Mouse (Mus musculus) forebrain, embryonic 14.5 days (tissue): ENCODE measurements around the gene Stat6. TPM values are rescaled to one million over a fixed set of nuclear protein-coding genes. Genes with fewer than 3 reads are reported as not detected.

Source experiments
- ATAC-seq: fragments of 200-750 bp; cut with Nextera tagmentation; 2 replicates; pipeline ENCODE4 v1.8.0; 2017; ENCODE audit warnings: mild to moderate bottlenecking, moderate library complexity
- DNase-seq: peaks from one replicate; pipeline ENCODE4 v3.0.0-alpha.2; 2015; ENCODE audit warnings: low spot score
- H3K27ac ChIP-seq: fragments of 300-500 bp; sonication (generic); 2 replicates; pipeline ENCODE4 v1.5.1; 2014; ENCODE audit warnings: low read depth, mild to moderate bottlenecking, control low read depth, low read length, moderate library complexity
- H3K27me3 ChIP-seq: fragments of 300-500 bp; sonication (generic); replicated peaks from 2 replicates; pipeline ENCODE4 v1.6.1; 2014; ENCODE audit warnings: low read length, control low read depth, mixed read lengths; ENCODE audit not compliant: control insufficient read depth, insufficient read depth
- H3K36me3 ChIP-seq: fragments of 300-500 bp; sonication (generic); 2 replicates; pipeline ENCODE4 v1.6.1; 2014; ENCODE audit warnings: low read length, control low read depth; ENCODE audit not compliant: control insufficient read depth, insufficient read depth
- H3K4me1 ChIP-seq: fragments of 300-500 bp; sonication (generic); 2 replicates; pipeline ENCODE4 v1.6.1; 2014; ENCODE audit warnings: antibody characterized with exemption, low read length, control low read depth; ENCODE audit not compliant: control insufficient read depth, insufficient read depth
- H3K4me2 ChIP-seq: fragments of 300-500 bp; sonication (generic); 2 replicates; pipeline ENCODE4 v1.6.1; 2014; ENCODE audit warnings: mild to moderate bottlenecking, control low read depth, low read length
- H3K4me3 ChIP-seq: fragments of 300-500 bp; sonication (generic); 2 replicates; pipeline ENCODE4 v1.5.1; 2014; ENCODE audit warnings: low read depth, low read length, control low read depth
- H3K9ac ChIP-seq: fragments of 300-500 bp; sonication (generic); 2 replicates; pipeline ENCODE4 v1.6.1; 2014; ENCODE audit warnings: mild to moderate bottlenecking, low read length, control low read depth, moderate library complexity
- H3K9me3 ChIP-seq: fragments of 300-500 bp; sonication (generic); replicated peaks from 2 replicates; pipeline ENCODE4 v1.6.1; 2016; ENCODE audit warnings: low read length, control low read depth, mixed read lengths; ENCODE audit not compliant: control insufficient read depth
- WGBS: fragments of 180-500 bp; shearing (Covaris S2); extraction: QIAGEN DNeasy Blood & Tissue Kit; methylation state at CpG from one replicate; pipeline ENCODE4 v1.1.7; 2014; 5-methylcytosine and 5-hydroxymethylcytosine counted together
- polyA plus RNA-seq: library from polyadenylated mRNA; unstranded; fragments of >200 nt; fragmentation: Nextera tagmentation; extraction: Ambion mirVana; gene quantifications from 2 replicates; pipeline ENCODE4 v1.2.1, GENCODE M21; 2014

The Stat6 gene
- polyA plus RNA-seq, 1 experiment from 2014 or later: 3.4 TPM

DNA sequence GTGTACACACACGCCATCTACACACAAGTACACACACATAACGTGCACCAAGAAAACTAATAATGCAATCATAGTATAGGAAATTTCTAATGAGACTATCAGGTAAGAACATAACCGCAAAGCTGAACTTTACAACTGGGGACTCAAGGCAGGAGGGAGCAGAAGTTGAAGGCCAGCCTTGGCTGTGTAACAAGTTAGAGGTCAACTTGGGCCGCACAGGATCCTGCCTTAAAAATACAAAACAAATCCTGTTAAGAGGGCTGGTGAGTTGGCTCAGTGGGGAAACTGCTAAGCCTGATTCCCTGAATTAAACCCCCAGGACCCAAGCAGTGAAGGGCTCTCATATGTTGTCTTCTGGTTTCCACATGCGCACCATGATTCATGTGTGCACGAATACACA lies 40.6 kb upstream of the Stat6 start:
- no peaks in the 10 kb centered on the region for H3K27me3 ChIP-seq
- no peaks in the 10 kb centered on the region for H3K4me1 ChIP-seq
- no peak for ATAC-seq
- H3K36me3 ChIP-seq: peaks cover 83% of the 10 kb centered on the region
- no peak overlapping the region for H3K4me3 ChIP-seq
- no peak overlapping the region for H3K9ac ChIP-seq
- H3K27ac ChIP-seq: no peak overlapping the region
- WGBS: 97% methylated on average over 6 of the region's 6 CpGs
- no peak overlapping the region for H3K4me2 ChIP-seq
- no peak for DNase-seq
- H3K9me3 ChIP-seq: no peaks in the 10 kb centered on the region

DNA sequence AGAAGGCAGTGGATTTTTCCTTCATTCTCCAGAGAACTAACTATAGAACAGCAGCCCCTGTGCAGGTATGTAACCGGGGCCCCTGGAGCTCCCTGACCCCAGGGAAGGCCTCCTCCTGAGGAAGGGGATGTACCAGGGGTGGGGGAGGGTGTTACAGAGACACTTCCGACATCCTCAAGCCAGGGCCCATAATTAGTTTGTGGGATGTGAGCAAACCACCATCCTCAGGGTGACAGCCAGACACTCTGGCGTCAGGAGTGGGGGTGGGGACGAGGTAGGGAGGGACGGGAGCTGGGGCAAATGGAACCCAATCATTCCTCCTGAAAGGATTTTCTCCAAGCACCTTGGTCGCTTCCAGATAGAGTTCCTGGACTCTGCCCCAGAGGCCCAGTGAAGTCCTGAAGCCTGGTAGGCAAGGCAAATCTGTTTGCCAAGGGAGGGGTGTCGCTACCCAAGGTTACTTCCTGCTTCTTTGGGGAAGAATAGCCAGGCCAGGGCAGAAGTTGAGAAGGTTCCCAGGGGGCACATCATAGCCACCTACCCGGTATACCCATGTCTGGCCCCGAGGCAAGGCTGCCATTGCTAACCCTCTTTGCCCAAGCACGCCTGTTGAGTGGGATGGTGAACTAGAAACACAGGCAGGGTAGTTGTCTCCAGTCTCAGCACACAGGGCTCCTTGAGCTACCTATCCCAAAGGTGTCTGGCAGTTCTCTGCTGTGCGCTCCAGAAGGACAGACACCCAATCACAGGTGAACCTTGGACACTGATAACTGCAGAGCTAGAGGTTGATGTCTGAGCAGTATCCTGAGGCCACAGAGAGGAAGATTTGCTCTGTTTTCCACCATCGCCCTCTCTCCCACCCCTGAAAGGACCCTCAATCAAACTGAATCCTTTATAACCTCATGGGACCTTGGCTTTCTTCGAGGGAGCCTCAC lies 39.1 kb upstream of the Stat6 start:
- Histone ChIP-seq H3K27ac (no peak overlapping the region), H3K9me3 (no peaks in the 10 kb centered on the region), H3K9ac (no peak overlapping the region), H3K4me1 (no peaks in the 10 kb centered on the region), H3K36me3 (peaks cover 93% of the 10 kb centered on the region), H3K27me3 (no peaks in the 10 kb centered on the region), H3K4me3 (no peak overlapping the region), H3K4me2 (no peak overlapping the region)
- 84% methylated on average over 13 of the region's 13 CpGs for WGBS
- DNase-seq (no peak), ATAC-seq (no peak)

DNA sequence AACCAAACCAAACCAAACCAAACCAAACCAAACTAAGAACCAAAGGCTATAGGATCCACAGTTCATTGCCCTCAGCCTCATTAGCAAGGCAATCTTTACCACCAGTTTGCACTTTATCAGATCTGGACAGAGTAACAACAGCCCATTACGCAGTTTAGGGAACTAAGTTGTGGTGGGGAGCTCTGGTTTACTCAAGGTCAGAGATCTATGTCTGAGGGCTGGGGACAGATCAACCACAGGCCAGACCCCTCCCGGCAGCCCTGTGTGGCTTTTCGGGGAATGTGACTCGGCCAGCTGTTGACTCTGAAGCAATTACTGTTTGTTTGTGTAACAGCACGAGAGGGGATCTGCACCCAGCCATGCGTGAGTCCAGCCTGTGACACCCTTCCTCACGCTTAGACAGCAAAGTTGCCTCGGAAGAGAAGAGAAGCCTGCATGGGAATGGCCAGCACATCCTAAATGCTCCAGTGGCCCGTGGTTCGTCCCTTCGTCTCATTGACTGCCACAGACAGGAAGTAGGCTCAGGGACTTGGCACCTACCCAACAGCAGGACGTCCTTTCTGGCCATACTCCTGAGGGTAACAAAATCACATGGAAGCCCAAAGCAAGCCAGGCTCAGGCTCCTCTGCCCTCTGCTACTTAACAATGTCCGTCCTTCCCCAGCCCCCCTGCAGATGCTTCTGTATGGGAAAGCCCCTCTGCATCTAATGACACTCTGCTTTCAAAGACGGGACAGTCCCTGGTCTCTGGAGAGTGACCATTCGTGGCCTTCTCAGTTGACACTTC lies 38.1 kb upstream of the Stat6 start:
- peaks cover 95% of the 10 kb centered on the region for H3K36me3 ChIP-seq
- H3K9me3 ChIP-seq: no peaks in the 10 kb centered on the region

DNA sequence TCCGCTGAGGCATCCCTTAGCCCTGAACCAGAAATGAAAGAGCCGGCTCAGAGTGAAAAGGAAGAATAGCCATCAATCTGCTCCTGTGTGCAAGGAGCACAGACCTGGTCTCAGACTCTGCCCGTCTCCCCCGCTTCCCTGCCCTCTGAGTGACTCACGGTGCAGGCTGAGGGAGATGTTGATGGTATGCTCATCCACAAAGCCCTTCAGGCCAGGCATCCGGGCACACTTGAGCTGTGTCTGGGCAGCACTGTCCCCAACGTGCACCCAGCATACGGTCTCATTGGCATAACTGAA lies 37.6 kb upstream of the Stat6 start:
- ATAC-seq (no peak), DNase-seq (no peak)
- 91% methylated on average over 8 of the region's 8 CpGs for WGBS
- Histone ChIP-seq H3K9me3 (no peaks in the 10 kb centered on the region), H3K4me2 (no peak overlapping the region), H3K4me3 (no peak overlapping the region), H3K27ac (no peak overlapping the region), H3K27me3 (no peaks in the 10 kb centered on the region), H3K4me1 (no peaks in the 10 kb centered on the region), H3K36me3 (peaks cover 98% of the 10 kb centered on the region), H3K9ac (no peak overlapping the region)

More for the DNA sequence above, 38.1 kb upstream of the Stat6 start:
- no peak overlapping the region for H3K27ac ChIP-seq
- DNase-seq (no peak), ATAC-seq (no peak)
- no peak overlapping the region for H3K9ac ChIP-seq
- no peaks in the 10 kb centered on the region for H3K27me3 ChIP-seq
- no peak overlapping the region for H3K4me2 ChIP-seq
- H3K4me1 ChIP-seq: no peaks in the 10 kb centered on the region
- no peak overlapping the region for H3K4me3 ChIP-seq
- 83% methylated on average over 15 of the region's 15 CpGs for WGBS

DNA sequence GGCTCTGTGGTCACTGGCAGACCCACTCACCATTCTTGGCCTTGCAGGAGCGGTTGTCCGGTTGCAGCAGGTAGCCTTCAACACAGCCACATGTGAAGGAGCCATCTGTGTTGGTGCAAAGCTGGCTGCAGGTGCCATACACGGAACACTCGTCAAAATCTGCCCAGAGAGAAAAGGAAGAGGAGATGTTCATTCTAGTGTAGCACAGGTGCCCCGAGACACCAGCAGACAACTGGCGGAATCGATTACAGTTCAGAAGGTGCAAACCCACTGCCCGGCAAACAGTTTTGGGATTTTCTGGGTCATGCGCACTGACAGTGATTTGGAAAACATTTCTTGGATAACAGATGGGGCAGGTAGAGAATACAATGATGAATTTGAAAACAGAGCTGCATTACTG lies 37.0 kb upstream of the Stat6 start:
- peaks cover 99% of the 10 kb centered on the region for H3K36me3 ChIP-seq
- ATAC-seq: no peak
- H3K4me3 ChIP-seq: no peak overlapping the region
- H3K27me3 ChIP-seq: no peaks in the 10 kb centered on the region
- H3K9me3 ChIP-seq: no peaks in the 10 kb centered on the region
- H3K4me2 ChIP-seq: no peak overlapping the region
- H3K9ac ChIP-seq: no peak overlapping the region
- H3K4me1 ChIP-seq: no peaks in the 10 kb centered on the region
- DNase-seq: no peak
- 94% methylated on average over 9 of the region's 9 CpGs for WGBS
- no peak overlapping the region for H3K27ac ChIP-seq

DNA sequence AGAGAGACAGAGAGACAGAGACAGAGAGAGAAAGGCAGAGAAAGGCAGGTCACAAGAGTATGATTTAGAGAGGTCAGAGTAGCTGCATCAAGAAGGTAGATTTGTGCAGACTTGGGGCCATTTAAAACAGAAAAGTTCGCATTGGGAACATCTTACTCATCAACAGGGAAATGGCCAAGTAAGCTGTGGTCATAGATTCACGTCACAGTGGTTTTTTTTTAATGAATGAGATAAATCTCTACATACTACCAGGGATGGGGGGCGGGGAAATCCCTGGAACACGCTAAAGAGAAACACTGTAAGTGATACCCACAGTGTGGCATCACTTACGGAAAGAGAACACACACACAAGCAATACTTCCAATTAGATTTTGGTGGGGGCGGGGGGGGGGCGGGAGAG lies 35.7 kb upstream of the Stat6 start:
- ATAC-seq: no peak
- Histone ChIP-seq H3K9me3 (no peaks in the 10 kb centered on the region), H3K4me1 (no peaks in the 10 kb centered on the region), H3K27me3 (no peaks in the 10 kb centered on the region), H3K4me2 (no peak overlapping the region), H3K36me3 (peaks cover 97% of the 10 kb centered on the region), H3K9ac (no peak overlapping the region), H3K4me3 (no peak overlapping the region), H3K27ac (no peak overlapping the region)
- DNase-seq: no peak
- 96% methylated on average over 7 of the region's 7 CpGs for WGBS

DNA sequence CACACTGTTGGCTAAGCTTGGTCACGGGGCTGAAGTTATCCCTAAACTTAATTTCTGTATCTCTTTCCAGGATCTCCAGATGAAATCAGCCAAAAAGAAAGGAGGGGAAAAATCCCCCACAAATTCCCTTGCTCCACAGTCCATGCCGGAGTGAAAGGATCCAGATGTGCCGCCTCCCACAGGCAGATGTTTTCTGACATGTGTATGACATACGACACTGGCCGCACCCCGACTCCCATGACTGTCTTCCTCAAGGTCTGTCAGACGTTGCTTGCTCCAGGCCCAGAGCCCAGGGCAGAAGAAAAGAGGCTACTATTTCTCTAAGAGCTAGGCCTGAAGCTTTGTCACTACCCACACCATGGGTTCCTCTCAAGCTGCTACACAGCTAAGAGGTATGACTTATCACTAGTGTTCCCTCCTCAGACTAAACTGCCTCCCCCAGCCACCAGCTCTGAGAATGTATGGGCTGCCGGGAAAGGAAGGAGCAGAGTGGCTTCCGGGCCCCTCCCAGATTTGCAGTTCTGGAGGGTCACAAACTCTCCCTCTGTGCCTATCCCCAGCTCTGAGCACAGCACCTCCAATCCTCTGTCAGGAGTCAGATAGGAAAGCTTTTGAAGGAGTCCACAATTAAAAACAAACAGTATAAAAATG lies 33.2 kb upstream of the Stat6 start:
- peaks cover 3% of the 10 kb centered on the region; the same call in 1 of the 2 replicates for H3K4me1 ChIP-seq
- no peaks in the 10 kb centered on the region for H3K27me3 ChIP-seq
- H3K27ac ChIP-seq: no peak overlapping the region
- WGBS: 84% methylated on average over 9 of the region's 9 CpGs
- no peak overlapping the region for H3K4me3 ChIP-seq
- H3K4me2 ChIP-seq: no peak overlapping the region
- ATAC-seq: no peak
- no peak for DNase-seq
- peaks cover 79% of the 10 kb centered on the region for H3K36me3 ChIP-seq
- no peak overlapping the region for H3K9ac ChIP-seq
- H3K9me3 ChIP-seq: no peaks in the 10 kb centered on the region

DNA sequence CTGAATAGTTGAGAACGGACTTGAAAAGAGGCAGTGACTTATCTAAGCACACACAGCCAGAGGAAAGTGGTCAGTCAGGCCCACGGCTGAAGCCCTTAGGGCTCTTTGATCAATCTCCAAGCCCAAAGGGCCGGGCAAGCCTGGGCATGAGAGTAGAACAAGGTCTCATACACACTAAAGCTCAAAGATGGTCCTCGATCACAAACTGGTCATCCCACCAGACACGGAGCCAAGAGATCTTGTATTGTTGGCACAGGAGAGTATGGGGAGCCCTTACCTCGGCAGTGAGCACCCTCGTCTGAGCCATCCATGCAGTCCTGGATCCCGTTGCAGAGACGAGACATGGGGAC lies 32.7 kb upstream of the Stat6 start:
- Histone ChIP-seq H3K27me3 (no peaks in the 10 kb centered on the region), H3K4me3 (no peak overlapping the region), H3K9ac (no peak overlapping the region), H3K4me1 (peaks cover 5% of the 10 kb centered on the region; the same call in 1 of the 2 replicates), H3K36me3 (peaks cover 74% of the 10 kb centered on the region), H3K4me2 (no peak overlapping the region), H3K9me3 (no peaks in the 10 kb centered on the region), H3K27ac (no peak overlapping the region)
- DNase-seq: no peak
- WGBS: 91% methylated on average over 9 of the region's 9 CpGs
- no peak for ATAC-seq
